Mouse (Mus musculus): ENCODE data around the gene Toporsl. TPM values are rescaled to one million over a fixed set of nuclear protein-coding genes. Genes with fewer than 3 reads are reported as not detected.

The Toporsl gene
- polyA plus RNA-seq (2015; fragmentation: Nextera tagmentation; extraction: Ambion mirVana) = not detected in 2 replicates

GRCm38 (mm10) chr4:52595927-52596326, at the start of gene Toporsl:
Toporsl (plus strand) TSS chr4:52596274.
- no peaks in the 10 kb centered on the region for H3K9me3 ChIP-seq (replicated peaks)
- no peak for ATAC-seq
- H3K27me3 ChIP-seq = no peaks in the 10 kb centered on the region
- H3K4me2 ChIP-seq = no peak within 1 kb of the TSS
- H3K4me1 ChIP-seq = peaks cover 9% of the 10 kb centered on the region; the same call in 1 of the 2 replicates
- H3K27ac ChIP-seq = no peak within 1 kb of the TSS
- no peak within 1 kb of the TSS for H3K4me3 ChIP-seq
- H3K9ac ChIP-seq = no peak within 1 kb of the TSS
- 85% methylated on average over 2 of the region's 2 CpGs for WGBS
- H3K36me3 ChIP-seq (ENCODE audit: poor library complexity, severe bottlenecking) = no peaks in the 10 kb centered on the region

- no peak overlapping the region for H3K4me2 ChIP-seq
- H3K36me3 ChIP-seq (ENCODE audit: poor library complexity, severe bottlenecking) = no peaks in the 10 kb centered on the region
- peaks cover 10% of the 10 kb centered on the region for H3K4me1 ChIP-seq
- H3K9me3 ChIP-seq (replicated peaks) = no peaks in the 10 kb centered on the region
- no peaks in the 10 kb centered on the region for H3K27me3 ChIP-seq
- ATAC-seq = no peak
- H3K9ac ChIP-seq = no peak overlapping the region
- no peak overlapping the region for H3K27ac ChIP-seq
- H3K4me3 ChIP-seq = no peak overlapping the region
- 39% methylated on average over 1 of the region's 1 CpGs for WGBS
These were observed 38.4 kb upstream of the Toporsl start for GRCm38 (mm10) chr4:52557672-52558071.

- H3K27me3 ChIP-seq = no peaks in the 10 kb centered on the region
- no peaks in the 10 kb centered on the region for H3K36me3 ChIP-seq (ENCODE audit: poor library complexity, severe bottlenecking)
- peak; percentile 69; the same call in 1 of the 2 replicates for ATAC-seq
- H3K9me3 ChIP-seq (replicated peaks) = no peaks in the 10 kb centered on the region
- H3K9ac ChIP-seq = no peak overlapping the region
- H3K27ac ChIP-seq = no peak overlapping the region
- H3K4me3 ChIP-seq = no peak overlapping the region
- peaks cover 10% of the 10 kb centered on the region for H3K4me1 ChIP-seq
- 7% methylated on average over 1 of the region's 1 CpGs for WGBS
- H3K4me2 ChIP-seq = no peak overlapping the region
These were observed 38.0 kb upstream of the Toporsl start for GRCm38 (mm10) chr4:52558080-52558479.

- Histone ChIP-seq H3K9ac (no peak overlapping the region), H3K27ac (no peak overlapping the region), H3K9me3 (replicated peaks) (no peaks in the 10 kb centered on the region)
These were observed 32.2 kb upstream of the Toporsl start for GRCm38 (mm10) chr4:52563859-52564258.

GRCm38 (mm10) chr4:52586194-52586734, 9.8 kb upstream of the Toporsl start:
- Histone ChIP-seq H3K4me1 (no peaks in the 10 kb centered on the region), H3K27ac (no peak overlapping the region), H3K9ac (no peak overlapping the region), H3K27me3 (no peaks in the 10 kb centered on the region), H3K36me3 (ENCODE audit: poor library complexity, severe bottlenecking) (no peaks in the 10 kb centered on the region), H3K4me2 (no peak overlapping the region), H3K4me3 (no peak overlapping the region), H3K9me3 (replicated peaks) (no peaks in the 10 kb centered on the region)
- no peak for ATAC-seq
- 76% methylated on average over 6 of the region's 6 CpGs for WGBS

More at GRCm38 (mm10) chr4:52563859-52564258, 32.2 kb upstream of the Toporsl start:
- H3K27me3 ChIP-seq = no peaks in the 10 kb centered on the region
- H3K36me3 ChIP-seq (ENCODE audit: poor library complexity, severe bottlenecking) = no peaks in the 10 kb centered on the region
- ATAC-seq = no peak
- H3K4me3 ChIP-seq = no peak overlapping the region
- WGBS = 87% methylated on average over 1 of the region's 1 CpGs
- no peak overlapping the region for H3K4me2 ChIP-seq
- no peaks in the 10 kb centered on the region for H3K4me1 ChIP-seq

- no peaks in the 10 kb centered on the region for H3K27me3 ChIP-seq
- no peak overlapping the region for H3K27ac ChIP-seq
- no peak overlapping the region for H3K9ac ChIP-seq
- no peaks in the 10 kb centered on the region for H3K9me3 ChIP-seq (replicated peaks)
- H3K4me3 ChIP-seq = no peak overlapping the region
- peak; percentile 68 for ATAC-seq
- H3K4me1 ChIP-seq = peaks cover 9% of the 10 kb centered on the region; the same call in 1 of the 2 replicates
- H3K4me2 ChIP-seq = no peak overlapping the region
- no peaks in the 10 kb centered on the region for H3K36me3 ChIP-seq (ENCODE audit: poor library complexity, severe bottlenecking)
- 38% methylated on average over 4 of the region's 4 CpGs for WGBS
These were observed 2.2 kb upstream of the Toporsl start for GRCm38 (mm10) chr4:52593821-52594356.

GRCm38 (mm10) chr4:52594632-52595031, 1.4 kb upstream of the Toporsl start:
- Histone ChIP-seq H3K27ac (no peak overlapping the region), H3K4me3 (no peak overlapping the region), H3K4me1 (peaks cover 9% of the 10 kb centered on the region; the same call in 1 of the 2 replicates), H3K36me3 (ENCODE audit: poor library complexity, severe bottlenecking) (no peaks in the 10 kb centered on the region), H3K9me3 (replicated peaks) (no peaks in the 10 kb centered on the region), H3K4me2 (no peak overlapping the region), H3K9ac (no peak overlapping the region), H3K27me3 (no peaks in the 10 kb centered on the region)
- ATAC-seq = no peak
- WGBS = 92% methylated on average over 13 of the region's 13 CpGs

- 50% methylated on average over 7 of the region's 7 CpGs for WGBS
- Histone ChIP-seq H3K4me2 (no peak overlapping the region), H3K9me3 (replicated peaks) (no peaks in the 10 kb centered on the region), H3K27me3 (no peaks in the 10 kb centered on the region), H3K9ac (no peak overlapping the region), H3K36me3 (ENCODE audit: poor library complexity, severe bottlenecking) (no peaks in the 10 kb centered on the region), H3K4me1 (peaks cover 9% of the 10 kb centered on the region; the same call in 1 of the 2 replicates), H3K27ac (no peak overlapping the region), H3K4me3 (no peak overlapping the region)
- peak; percentile 77 for ATAC-seq
These were observed 2.3 kb downstream of the Toporsl start for GRCm38 (mm10) chr4:52598180-52598881.

- H3K36me3 ChIP-seq (ENCODE audit: poor library complexity, severe bottlenecking) = no peaks in the 10 kb centered on the region
- no peaks in the 10 kb centered on the region for H3K4me1 ChIP-seq
- WGBS = 63% methylated on average over 3 of the region's 3 CpGs
- no peaks in the 10 kb centered on the region for H3K27me3 ChIP-seq
- no peaks in the 10 kb centered on the region for H3K9me3 ChIP-seq (replicated peaks)
- no peak overlapping the region for H3K4me3 ChIP-seq
- H3K9ac ChIP-seq = no peak overlapping the region
- no peak overlapping the region for H3K4me2 ChIP-seq
- no peak overlapping the region for H3K27ac ChIP-seq
- ATAC-seq = no peak
These were observed 10.8 kb downstream of the Toporsl start for GRCm38 (mm10) chr4:52606923-52607322.

GRCm38 (mm10) chr4:52634986-52635385, 38.9 kb downstream of the Toporsl start:
- Histone ChIP-seq H3K9ac (no peak overlapping the region), H3K9me3 (replicated peaks) (no peaks in the 10 kb centered on the region), H3K27me3 (no peaks in the 10 kb centered on the region), H3K36me3 (ENCODE audit: poor library complexity, severe bottlenecking) (no peaks in the 10 kb centered on the region), H3K4me3 (no peak overlapping the region), H3K4me2 (no peak overlapping the region), H3K4me1 (peaks cover 5% of the 10 kb centered on the region; the same call in 1 of the 2 replicates), H3K27ac (no peak overlapping the region)
- peak; percentile 85 for ATAC-seq
- WGBS = 65% methylated on average over 6 of the region's 6 CpGs

GRCm38 (mm10) chr4:52647791-52648190, 51.7 kb downstream of the Toporsl start:
- no peaks in the 10 kb centered on the region for H3K4me1 ChIP-seq
- WGBS = 70% methylated on average over 4 of the region's 4 CpGs
- H3K36me3 ChIP-seq (ENCODE audit: poor library complexity, severe bottlenecking) = no peaks in the 10 kb centered on the region
- no peak overlapping the region for H3K4me3 ChIP-seq
- H3K9me3 ChIP-seq (replicated peaks) = no peaks in the 10 kb centered on the region
- no peak overlapping the region for H3K4me2 ChIP-seq
- no peak for ATAC-seq
- no peak overlapping the region for H3K27ac ChIP-seq
- H3K9ac ChIP-seq = no peak overlapping the region
- H3K27me3 ChIP-seq = no peaks in the 10 kb centered on the region

GRCm38 (mm10) chr4:52659701-52660100, 63.6 kb downstream of the Toporsl start:
- Histone ChIP-seq H3K4me3 (no peak overlapping the region), H3K4me2 (no peak overlapping the region), H3K27ac (no peak overlapping the region), H3K9ac (no peak overlapping the region), H3K4me1 (peaks cover 6% of the 10 kb centered on the region), H3K36me3 (ENCODE audit: poor library complexity, severe bottlenecking) (no peaks in the 10 kb centered on the region), H3K9me3 (replicated peaks) (no peaks in the 10 kb centered on the region), H3K27me3 (no peaks in the 10 kb centered on the region)
- ATAC-seq = peak; percentile 33; the same call in 1 of the 2 replicates
